Mouse (Mus musculus) kidney, postnatal 10 days (tissue): ENCODE results near the gene Foxp1.

Experiments used
- DNase-seq: peaks from one replicate; pipeline ENCODE4 v3.0.0; 2021; ENCODE audit warnings: mixed read lengths

Gene Foxp1

GRCm38 (mm10) chr6:99519806-99520675 lies 2.5 kb downstream of the Foxp1 start:
- DNase-seq: peak; percentile 65

GRCm38 (mm10) chr6:99519052-99519451 lies 3.5 kb downstream of the Foxp1 start:
- DNase-seq: peak; percentile 21

GRCm38 (mm10) chr6:99515667-99516199 lies 6.8 kb downstream of the Foxp1 start:
- no peak for DNase-seq

DNA sequence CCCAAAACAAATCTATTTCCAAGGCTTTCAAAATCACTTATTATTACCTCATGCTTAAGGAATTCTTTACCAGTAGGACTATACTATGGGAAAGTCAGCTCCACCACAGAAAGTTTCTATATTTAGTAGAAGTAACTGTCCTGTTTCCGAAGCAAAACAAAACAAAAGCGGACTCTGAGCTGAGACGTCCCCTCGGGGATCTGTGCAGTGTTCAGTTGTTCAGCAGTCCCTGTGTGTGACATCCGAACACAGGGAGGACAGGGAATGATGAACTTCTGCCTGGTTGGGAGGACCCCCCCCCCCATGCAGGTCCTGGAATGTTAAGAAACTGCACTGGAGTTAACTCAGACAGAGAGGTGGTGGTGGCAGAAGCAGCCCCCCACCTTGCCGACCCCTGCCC lies 10.7 kb downstream of the Foxp1 start:
- no peak for DNase-seq

DNA sequence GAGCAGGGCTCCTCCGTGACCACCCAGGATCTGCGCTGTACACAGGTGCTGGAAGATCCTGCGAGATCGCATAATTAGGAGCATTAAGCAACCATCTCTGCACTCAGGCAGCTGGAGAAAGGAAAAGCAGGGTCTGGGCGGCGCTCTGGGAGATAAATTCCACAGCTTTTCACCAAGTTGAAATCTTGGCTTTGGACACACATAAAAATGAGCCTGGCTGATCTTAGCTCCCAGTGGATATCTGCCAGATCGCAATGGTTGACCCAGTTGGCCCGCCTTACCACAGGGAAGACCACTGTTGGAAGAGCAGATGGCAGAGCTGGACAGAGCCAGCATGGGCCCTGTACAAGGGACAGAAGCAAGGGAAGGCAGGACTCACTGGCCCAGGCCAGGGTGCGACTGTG lies 13.3 kb downstream of the Foxp1 start:
- no peak for DNase-seq

DNA sequence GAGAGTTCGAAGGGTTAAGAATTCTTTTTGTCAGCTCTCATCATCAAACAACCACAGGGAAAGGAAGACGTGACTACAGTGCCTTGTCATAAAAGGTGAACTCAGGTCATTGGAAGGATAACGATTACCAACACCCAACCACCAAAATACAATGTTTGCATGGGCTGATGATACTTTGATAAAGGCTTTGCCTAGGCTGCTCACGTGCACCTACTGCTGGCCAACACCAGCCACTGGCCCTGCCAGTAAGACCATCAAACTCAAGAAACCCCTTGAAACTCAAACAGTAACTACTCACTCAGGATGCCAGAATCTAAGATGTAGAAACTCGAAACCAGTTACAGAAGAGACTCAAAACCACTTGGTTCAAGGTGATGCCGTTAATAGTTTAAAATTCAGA lies 15.7 kb downstream of the Foxp1 start:
- DNase-seq: no peak

- DNase-seq: no peak
Observed at GRCm38 (mm10) chr6:99503741-99504140, 18.8 kb downstream of the Foxp1 start.

DNA sequence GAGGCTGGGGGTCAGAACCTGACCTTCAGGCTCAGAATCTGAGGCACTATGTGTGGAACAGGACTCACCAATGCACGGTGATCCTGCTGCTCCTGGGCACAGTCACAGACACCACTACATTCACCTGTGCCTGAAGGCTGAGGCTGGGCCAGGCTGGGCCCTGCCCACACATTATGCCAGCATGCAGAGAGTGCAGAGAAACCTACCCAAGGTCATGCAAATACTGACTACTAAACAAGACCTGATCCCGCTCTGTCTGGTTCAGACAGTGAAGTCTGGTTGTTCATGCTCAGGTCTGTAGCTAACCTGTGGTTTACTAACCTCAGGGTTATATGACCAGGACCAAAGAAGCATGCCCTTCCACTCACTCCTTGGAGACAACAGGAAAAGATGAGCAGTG lies 19.8 kb downstream of the Foxp1 start:
- no peak for DNase-seq

GRCm38 (mm10) chr6:99502314-99502713 lies 20.2 kb downstream of the Foxp1 start:
- DNase-seq: no peak

GRCm38 (mm10) chr6:99500570-99501270 lies 21.8 kb downstream of the Foxp1 start:
- no peak for DNase-seq

GRCm38 (mm10) chr6:99498082-99498481 lies 24.4 kb downstream of the Foxp1 start:
- DNase-seq: no peak

DNA sequence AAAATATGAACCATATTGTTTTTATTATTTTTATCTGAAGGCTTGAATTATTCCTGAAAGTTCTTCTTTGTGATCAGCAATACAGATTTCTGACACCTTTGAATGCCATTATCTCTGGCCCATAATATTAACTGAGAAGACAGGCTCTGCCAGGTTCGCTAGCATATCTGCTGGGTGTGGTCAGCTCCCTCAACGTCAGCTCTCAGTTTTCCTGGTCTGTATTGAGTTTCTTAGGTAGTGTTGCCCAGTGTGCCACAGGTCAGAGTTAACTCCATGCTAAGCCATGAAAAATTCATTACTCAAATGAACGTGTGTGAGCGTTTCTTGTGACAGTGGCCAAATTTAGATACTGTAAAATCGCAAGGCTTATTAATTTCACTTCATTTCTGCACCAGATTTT lies 26.4 kb downstream of the Foxp1 start:
- no peak for DNase-seq

DNA sequence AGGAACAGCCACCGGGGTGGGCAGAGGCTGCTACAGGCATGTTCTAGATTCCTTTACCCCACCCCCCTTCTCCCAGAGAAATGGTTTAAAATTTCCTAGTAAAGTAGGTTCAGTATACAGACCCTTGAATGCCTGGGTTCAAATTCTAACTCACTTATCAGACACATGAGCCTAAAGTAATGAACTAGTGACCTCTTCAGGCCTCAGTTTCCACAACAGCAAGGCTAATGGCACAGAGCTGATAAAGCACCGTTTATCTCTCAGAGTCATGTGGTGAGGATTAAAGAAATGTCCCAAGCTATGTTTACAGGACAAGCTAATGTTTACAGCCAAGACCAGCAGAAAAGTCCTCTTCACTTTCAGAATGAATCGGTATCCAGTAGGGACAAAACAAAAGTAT lies 29.6 kb downstream of the Foxp1 start:
- no peak for DNase-seq

DNA sequence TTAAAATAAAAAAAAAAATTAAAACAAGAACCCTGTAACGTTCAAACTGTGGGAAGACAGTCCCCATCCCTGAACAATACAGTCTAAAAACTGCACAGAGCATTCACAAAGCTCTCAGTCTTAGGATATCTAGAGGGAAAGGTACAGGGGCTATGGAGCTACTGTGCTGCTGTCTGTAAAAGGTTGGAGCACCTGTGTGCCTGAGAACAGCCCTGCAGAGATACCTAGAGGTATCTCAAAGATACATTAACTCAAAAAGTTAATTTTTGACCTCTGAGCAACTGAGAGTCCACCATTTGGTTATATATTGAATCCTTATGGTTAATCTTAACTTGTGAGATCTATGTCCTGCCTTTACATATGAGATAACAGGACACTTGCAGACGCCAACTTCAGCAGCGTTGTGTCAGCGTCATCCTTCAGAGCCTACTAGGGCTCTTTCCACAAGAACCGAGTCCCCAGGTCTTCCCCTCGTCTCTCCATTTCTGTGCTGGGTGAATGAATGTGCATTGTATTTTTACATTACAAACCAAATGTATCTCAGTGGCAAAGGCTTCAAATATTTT lies 30.5 kb downstream of the Foxp1 start:
- peak; percentile 36 for DNase-seq

DNA sequence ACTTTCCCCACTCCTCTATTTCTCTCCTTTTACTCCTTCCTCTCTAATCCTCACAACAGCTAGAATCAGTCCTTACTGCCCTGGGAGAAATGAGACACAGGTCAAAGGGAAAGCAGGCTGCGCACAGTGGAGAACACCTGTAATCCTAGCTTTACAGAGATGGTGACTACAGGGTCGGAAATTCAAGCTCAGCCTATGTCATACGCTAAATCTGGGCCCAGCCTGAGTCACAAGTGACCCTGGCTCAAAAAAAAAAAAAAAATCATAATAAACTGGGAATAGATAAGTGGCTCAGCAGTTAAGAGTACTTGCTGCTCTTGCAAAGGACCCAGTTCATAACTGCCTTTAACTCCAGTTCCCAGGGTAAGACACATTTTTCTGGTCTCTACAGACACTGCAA lies 31.4 kb downstream of the Foxp1 start:
- DNase-seq: no peak

GRCm38 (mm10) chr6:99489900-99490648 lies 32.4 kb downstream of the Foxp1 start:
- no peak for DNase-seq

GRCm38 (mm10) chr6:99489423-99489822 lies 33.1 kb downstream of the Foxp1 start:
- DNase-seq: no peak

DNA sequence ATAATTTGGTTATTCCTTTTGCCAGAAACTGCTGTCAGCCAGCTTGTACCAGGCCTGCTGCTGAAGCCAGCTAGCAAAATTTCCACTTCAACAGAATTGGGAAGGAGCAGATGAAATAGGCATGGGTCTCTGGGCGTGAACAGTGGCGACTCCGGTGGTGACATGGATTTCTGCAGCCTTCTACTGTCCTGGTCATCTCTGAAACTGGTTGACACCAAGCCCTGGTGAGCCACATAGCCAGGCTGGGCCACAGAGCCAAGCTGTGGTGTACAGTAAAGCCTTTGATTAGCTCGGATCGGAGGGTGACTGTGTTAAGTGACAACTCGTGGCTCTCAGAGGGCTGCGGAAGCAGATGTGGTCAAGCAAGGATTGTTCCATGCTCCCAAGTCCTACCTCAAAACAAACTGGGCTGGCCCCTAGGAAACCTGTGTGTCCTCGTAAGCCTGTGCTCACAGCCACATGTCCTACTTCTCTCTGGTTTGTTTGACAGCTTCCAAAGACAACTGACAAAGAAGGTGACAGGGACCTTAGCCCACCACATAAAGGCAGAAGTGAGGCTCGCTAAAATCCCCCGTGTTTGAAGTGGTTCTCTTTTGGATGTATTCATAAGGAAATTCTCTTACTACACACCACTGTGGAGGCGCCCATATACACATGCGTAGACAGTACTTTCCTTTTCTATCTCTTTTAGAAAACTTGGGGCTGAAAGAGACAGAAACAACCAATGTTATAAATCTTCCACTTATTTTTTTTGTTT lies 36.5 kb downstream of the Foxp1 start:
- peak; percentile 39 for DNase-seq

GRCm38 (mm10) chr6:99485217-99485883 lies 37.2 kb downstream of the Foxp1 start:
- DNase-seq: peak; percentile 81

DNA sequence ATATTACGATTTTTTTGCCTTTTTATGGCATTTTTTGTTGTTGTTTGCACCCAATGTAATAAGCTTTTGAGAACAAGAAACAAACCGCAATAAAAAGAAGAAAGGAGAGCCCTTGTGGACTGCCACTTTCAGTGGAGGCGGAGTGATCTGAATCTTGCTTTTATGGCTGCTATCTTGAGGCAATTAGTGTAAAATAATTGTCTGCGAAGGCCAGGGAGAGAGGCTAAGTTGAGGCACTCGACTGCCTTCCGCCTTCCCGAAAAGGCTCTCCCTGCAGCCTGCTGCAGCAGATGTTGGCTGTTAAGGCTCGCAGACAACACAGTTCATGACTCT lies 37.7 kb downstream of the Foxp1 start:
- no peak for DNase-seq

DNA sequence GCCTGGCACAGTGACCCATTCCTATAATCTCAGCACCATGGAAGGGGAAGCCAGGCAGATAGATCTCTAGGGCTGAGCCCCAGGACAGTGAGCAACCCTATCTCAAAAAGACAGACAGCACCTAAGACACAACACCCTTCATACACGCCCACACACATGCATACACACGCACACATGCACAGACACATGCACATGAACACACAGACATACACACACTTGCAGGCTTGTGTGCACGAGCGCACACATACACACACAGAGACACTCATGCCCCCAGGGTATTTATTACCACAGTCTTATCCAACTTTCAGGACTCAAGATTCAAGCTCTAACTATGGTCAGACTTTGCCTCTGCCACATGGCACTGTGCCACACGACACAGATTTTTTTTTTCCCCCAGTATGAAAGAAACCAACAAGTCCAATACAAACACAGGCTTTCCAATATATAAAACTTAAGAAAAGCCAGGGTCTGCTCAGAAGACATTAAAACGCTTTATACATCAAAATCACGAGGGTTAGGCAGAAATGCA lies 38.3 kb downstream of the Foxp1 start:
- DNase-seq: peak; percentile 34
